Mouse (Mus musculus) lung, adult 2 months (tissue): ENCODE data around the gene Ptchd1.

Experiments
- CTCF ChIP-seq: fragments of 200-500 bp; IDR thresholded peaks from 2 replicates; pipeline ENCODE4 v1.5.1; 2011; ENCODE audit warnings: mild to moderate bottlenecking, low read length, control low read depth; ENCODE audit not compliant: insufficient read depth
- POLR2A ChIP-seq: fragments of 200-500 bp; IDR thresholded peaks from 2 replicates; pipeline ENCODE4 v1.6.1; 2011; ENCODE audit warnings: low read depth, mild to moderate bottlenecking, control low read depth, low read length, borderline replicate concordance; ENCODE audit errors: extremely low read depth

DNA sequence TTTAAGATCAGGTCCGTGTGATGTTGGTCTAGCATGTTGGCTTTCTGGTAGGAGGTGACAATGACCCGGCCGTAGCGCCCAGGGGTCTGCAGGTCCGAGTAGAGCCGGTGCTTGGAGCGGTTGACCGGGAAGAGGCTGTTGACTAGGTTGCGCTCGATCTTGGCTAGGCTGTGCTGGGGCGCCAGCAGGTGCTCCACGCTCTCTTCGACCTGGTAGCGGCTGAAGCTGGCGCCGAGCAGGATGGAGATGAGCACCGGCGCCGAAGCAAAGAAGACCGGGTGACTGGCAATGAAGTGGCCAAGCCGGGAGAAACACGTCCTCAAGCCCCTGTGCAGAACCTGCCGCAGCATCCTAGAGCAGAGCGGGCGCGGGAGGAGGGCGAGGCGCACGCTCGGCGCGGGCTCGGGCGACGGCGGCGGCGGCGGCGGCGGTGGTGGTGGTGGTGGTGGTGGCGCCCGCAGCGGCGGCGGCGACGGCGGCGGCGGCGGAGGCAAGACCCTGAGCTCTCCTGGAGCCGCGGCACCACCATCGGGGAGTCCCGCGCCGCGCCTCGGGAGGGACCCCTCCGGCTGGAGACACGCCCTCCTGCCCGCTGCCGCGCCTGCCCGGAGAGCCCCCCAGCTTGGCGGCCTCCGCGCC lies 534 bp downstream of the Ptchd1 start:
- TF ChIP-seq POLR2A (no peak), CTCF (no peak)
